Mouse (Mus musculus) kidney, adult 2 months (tissue): Measurements from ENCODE around the gene Clip2.

Experiments used
- CTCF ChIP-seq: fragments of 200-500 bp; conservative IDR thresholded peaks from 2 replicates; pipeline ENCODE4 v1.5.1; 2011; ENCODE audit warnings: low read depth, mild to moderate bottlenecking, control low read depth, low read length, moderate library complexity, mixed read lengths; ENCODE audit not compliant: insufficient read depth, insufficient read length
- POLR2A ChIP-seq: fragments of 200-500 bp; IDR thresholded peaks from one replicate; pipeline ENCODE4 v1.6.1; 2011; ENCODE audit warnings: low read depth, low read length, control low read depth

- TF ChIP-seq CTCF (no peak), POLR2A (no peak)
Measured at GRCm38 (mm10) chr5:134439481-134439880, 112.8 kb downstream of the Clip2 start.
